Mouse (Mus musculus): Measurements from ENCODE around the gene Myh6. TPM values are rescaled to one million over a fixed set of nuclear protein-coding genes. Genes with fewer than 3 reads are reported as not detected.
"Not testable (repeated sequence)": the region's sequence is repeated elsewhere in the genome, so short reads cannot be mapped to it uniquely, and the experiment has no call there.

Myh6 gene
- polyA plus RNA-seq, 1 experiment = not detected

- TF ChIP-seq CTCF (IDR thresholded peaks at IDR 0.05; ENCODE audit: insufficient read depth, low read depth, low read length) (no peak), POLR2A (IDR thresholded peaks at IDR 0.05; ENCODE audit: insufficient read depth, low read depth, low read length) (no peak)
Measured at GRCm38 (mm10) chr14:54997297-54997696, 30.6 kb upstream of the Myh6 start.

DNA sequence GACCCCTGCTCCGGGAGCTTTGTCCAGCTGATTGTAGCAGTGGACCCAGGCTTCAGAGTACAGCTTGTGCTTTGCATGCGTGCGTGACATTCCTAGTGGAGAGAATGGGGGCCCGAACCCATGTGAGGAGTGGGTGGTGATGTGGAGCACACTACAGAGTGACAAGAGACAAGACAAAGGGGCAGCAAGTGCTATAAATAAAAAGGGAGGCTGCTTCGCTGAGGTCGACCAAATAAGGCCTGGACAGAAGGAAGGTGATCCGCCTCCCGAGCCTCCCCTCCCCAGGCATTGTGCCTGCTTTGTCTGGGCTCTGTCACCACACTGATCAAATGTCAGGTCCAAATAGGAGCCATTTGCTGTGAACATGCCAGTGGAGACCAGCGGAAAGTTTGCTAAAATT lies 30.1 kb upstream of the Myh6 start:
- Histone ChIP-seq H3K4me1 (ENCODE audit: control insufficient read depth, insufficient read depth, low read length) (peaks cover 35% of the 10 kb centered on the region), H3K27ac (ENCODE audit: insufficient read depth, low read depth, low read length) (no peak overlapping the region), H3K4me3 (ENCODE audit: insufficient read depth, low read depth, low read length) (no peak overlapping the region)
- no peak for TF ChIP-seq POLR2A (IDR thresholded peaks at IDR 0.05; ENCODE audit: insufficient read depth, low read depth, low read length)
- TF ChIP-seq CTCF (IDR thresholded peaks at IDR 0.05; ENCODE audit: insufficient read depth, low read depth, low read length) = no peak
- WGBS = 72% methylated on average over 9 of the region's 9 CpGs

More at GRCm38 (mm10) chr14:54997297-54997696, 30.6 kb upstream of the Myh6 start:
- H3K4me3 ChIP-seq (ENCODE audit: insufficient read depth, low read depth, low read length) = no peak overlapping the region
- H3K27ac ChIP-seq (ENCODE audit: insufficient read depth, low read depth, low read length) = no peak overlapping the region
- peaks cover 35% of the 10 kb centered on the region for H3K4me1 ChIP-seq (ENCODE audit: control insufficient read depth, insufficient read depth, low read length)
- WGBS = 62% methylated on average over 4 of the region's 4 CpGs

GRCm38 (mm10) chr14:54995457-54996138 lies 28.9 kb upstream of the Myh6 start:
- WGBS = 20% methylated on average over 14 of the region's 14 CpGs
- TF ChIP-seq CTCF (IDR thresholded peaks at IDR 0.05; ENCODE audit: insufficient read depth, low read depth, low read length) = no peak
- no peak for TF ChIP-seq POLR2A (IDR thresholded peaks at IDR 0.05; ENCODE audit: insufficient read depth, low read depth, low read length)
- Histone ChIP-seq H3K27ac (ENCODE audit: insufficient read depth, low read depth, low read length) (peak overlapping the region; percentile 91), H3K4me3 (ENCODE audit: insufficient read depth, low read depth, low read length) (no peak overlapping the region), H3K4me1 (ENCODE audit: control insufficient read depth, insufficient read depth, low read length) (peaks cover 39% of the 10 kb centered on the region)

- Histone ChIP-seq H3K4me3 (ENCODE audit: insufficient read depth, low read depth, low read length) (no peak overlapping the region), H3K4me1 (ENCODE audit: control insufficient read depth, insufficient read depth, low read length) (peaks cover 43% of the 10 kb centered on the region), H3K27ac (ENCODE audit: insufficient read depth, low read depth, low read length) (0 out of 2 replicates have a peak overlapping the region, but pooled peaks have one; percentile 9)
- TF ChIP-seq CTCF (IDR thresholded peaks at IDR 0.05; ENCODE audit: insufficient read depth, low read depth, low read length) (no peak), POLR2A (IDR thresholded peaks at IDR 0.05; ENCODE audit: insufficient read depth, low read depth, low read length) (no peak)
Measured at GRCm38 (mm10) chr14:54994869-54995186, 28.1 kb upstream of the Myh6 start.

DNA sequence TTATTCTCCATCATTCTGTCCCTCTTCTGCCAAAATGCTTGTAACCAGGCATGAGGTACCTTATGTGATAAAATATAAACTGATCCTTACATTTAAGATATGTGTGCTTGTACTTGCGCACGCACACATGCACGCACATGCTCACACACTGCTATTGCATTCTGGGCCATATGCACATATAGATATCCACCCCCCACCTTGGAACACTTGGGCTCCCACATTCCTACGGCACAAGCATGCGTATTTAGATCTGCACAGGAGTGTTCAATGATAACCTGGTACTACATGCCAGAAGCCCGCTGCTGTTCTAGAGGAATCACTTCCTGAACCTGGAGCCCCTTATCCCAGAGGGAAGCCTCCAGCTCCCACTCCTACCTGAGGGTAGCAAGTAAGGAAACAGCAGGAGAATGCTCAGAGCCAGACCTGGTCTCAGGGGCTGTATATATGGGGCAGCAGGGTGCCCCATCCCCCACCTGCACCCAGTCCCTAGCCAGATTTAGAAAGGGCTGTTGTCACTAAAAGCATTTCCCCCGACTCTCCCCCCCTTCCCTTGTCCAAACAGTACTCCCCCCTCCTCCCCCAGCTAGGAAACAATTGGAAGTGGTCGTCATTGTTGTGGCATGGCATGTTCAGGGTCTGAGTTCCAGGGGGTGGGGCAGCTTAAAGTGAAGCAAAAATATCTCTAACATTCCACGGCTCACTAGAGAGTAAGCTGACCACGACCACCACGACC lies 27.6 kb upstream of the Myh6 start, which contains the start of gene Myh7:
Myh7 (minus strand) TSS at position 491 of the 733 bp plus-strand sequence.
- Histone ChIP-seq H3K4me3 (ENCODE audit: insufficient read depth, low read depth, low read length) (no peak within 1 kb of the TSS), H3K4me1 (ENCODE audit: control insufficient read depth, insufficient read depth, low read length) (peaks cover 45% of the 10 kb centered on the region), H3K27ac (ENCODE audit: insufficient read depth, low read depth, low read length) (peak within 1 kb of the TSS; percentile 91)
- 58% methylated on average over 11 of the region's 11 CpGs for WGBS
- TF ChIP-seq CTCF (IDR thresholded peaks at IDR 0.05; ENCODE audit: insufficient read depth, low read depth, low read length) (no peak), POLR2A (IDR thresholded peaks at IDR 0.05; ENCODE audit: insufficient read depth, low read depth, low read length) (no peak)

- Histone ChIP-seq H3K27ac (ENCODE audit: insufficient read depth, low read depth, low read length) (no peak overlapping the region), H3K4me3 (ENCODE audit: insufficient read depth, low read depth, low read length) (no peak overlapping the region), H3K4me1 (ENCODE audit: control insufficient read depth, insufficient read depth, low read length) (peaks cover 45% of the 10 kb centered on the region)
- no peak for TF ChIP-seq POLR2A (IDR thresholded peaks at IDR 0.05; ENCODE audit: insufficient read depth, low read depth, low read length)
- TF ChIP-seq CTCF (IDR thresholded peaks at IDR 0.05; ENCODE audit: insufficient read depth, low read depth, low read length) = no peak
- WGBS = 54% methylated on average over 10 of the region's 10 CpGs
Measured at GRCm38 (mm10) chr14:54993636-54994035, 26.9 kb upstream of the Myh6 start.

DNA sequence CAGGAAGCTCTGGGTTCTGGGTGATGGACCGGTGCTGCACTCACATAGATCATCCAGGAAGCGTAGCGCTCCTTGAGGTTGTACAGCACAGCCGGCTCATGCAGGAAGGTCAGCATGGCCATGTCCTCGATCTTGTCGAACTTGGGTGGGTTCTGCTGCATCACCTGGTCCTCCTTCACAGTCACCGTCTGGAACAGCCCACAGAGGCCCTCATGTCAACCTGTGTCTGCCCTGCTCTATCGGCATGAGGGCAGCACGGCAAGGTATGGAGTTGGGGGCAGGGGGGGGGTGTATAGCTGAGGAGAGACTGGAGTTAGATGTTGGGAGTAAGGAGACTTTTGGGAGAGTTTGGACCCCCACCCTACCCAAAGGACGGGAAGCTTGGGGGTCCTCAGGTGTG lies 25.5 kb upstream of the Myh6 start:
- WGBS = 95% methylated on average over 10 of the region's 10 CpGs
- no peak for TF ChIP-seq POLR2A (IDR thresholded peaks at IDR 0.05; ENCODE audit: insufficient read depth, low read depth, low read length)
- no peak for TF ChIP-seq CTCF (IDR thresholded peaks at IDR 0.05; ENCODE audit: insufficient read depth, low read depth, low read length)
- Histone ChIP-seq H3K27ac (ENCODE audit: insufficient read depth, low read depth, low read length) (no peak overlapping the region), H3K4me3 (ENCODE audit: insufficient read depth, low read depth, low read length) (no peak overlapping the region), H3K4me1 (ENCODE audit: control insufficient read depth, insufficient read depth, low read length) (peaks cover 44% of the 10 kb centered on the region)

DNA sequence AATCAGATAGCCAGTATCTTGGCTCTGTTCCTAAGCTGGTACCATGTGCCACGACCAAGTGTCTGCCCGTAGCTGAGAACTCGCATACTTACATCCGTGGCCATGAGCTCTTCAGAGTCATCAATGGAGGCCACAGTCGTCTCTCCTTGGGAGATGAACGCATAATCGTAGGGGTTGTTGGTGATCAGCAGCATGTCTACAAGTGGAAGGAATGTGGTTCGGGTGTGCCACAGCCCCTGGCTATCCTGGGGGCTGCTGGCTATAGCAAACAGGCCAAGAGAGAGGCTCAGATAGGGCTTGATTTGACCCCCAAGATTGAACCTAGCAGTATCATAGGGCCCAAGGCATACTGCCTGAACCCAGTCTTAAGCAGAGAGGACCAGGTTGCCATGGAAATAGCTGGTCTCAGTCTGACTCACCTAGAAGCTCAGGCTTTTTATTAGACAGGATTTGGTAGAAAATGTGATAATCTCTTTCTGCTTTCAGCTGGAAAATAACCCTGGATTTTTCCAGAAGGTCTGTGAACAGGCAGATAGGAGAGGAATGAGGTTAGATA lies 23.2 kb upstream of the Myh6 start:
- peaks cover 24% of the 10 kb centered on the region for H3K4me1 ChIP-seq (ENCODE audit: control insufficient read depth, insufficient read depth, low read length)
- 58% methylated on average over 8 of the region's 8 CpGs for WGBS
- no peak overlapping the region for H3K4me3 ChIP-seq (ENCODE audit: insufficient read depth, low read depth, low read length)
- no peak for TF ChIP-seq POLR2A (IDR thresholded peaks at IDR 0.05; ENCODE audit: insufficient read depth, low read depth, low read length)
- TF ChIP-seq CTCF (IDR thresholded peaks at IDR 0.05; ENCODE audit: insufficient read depth, low read depth, low read length) = no peak
- H3K27ac ChIP-seq (ENCODE audit: insufficient read depth, low read depth, low read length) = peak overlapping the region; percentile 91

GRCm38 (mm10) chr14:54988882-54989281 lies 22.2 kb upstream of the Myh6 start:
- no peak for TF ChIP-seq POLR2A (IDR thresholded peaks at IDR 0.05; ENCODE audit: insufficient read depth, low read depth, low read length)
- no peak for TF ChIP-seq CTCF (IDR thresholded peaks at IDR 0.05; ENCODE audit: insufficient read depth, low read depth, low read length)
- H3K4me1 ChIP-seq (ENCODE audit: control insufficient read depth, insufficient read depth, low read length) = peaks cover 17% of the 10 kb centered on the region
- no peak overlapping the region for H3K27ac ChIP-seq (ENCODE audit: insufficient read depth, low read depth, low read length)
- no peak overlapping the region for H3K4me3 ChIP-seq (ENCODE audit: insufficient read depth, low read depth, low read length)
- 93% methylated on average over 13 of the region's 13 CpGs for WGBS

GRCm38 (mm10) chr14:54988350-54988874 lies 21.7 kb upstream of the Myh6 start:
- H3K27ac ChIP-seq (ENCODE audit: insufficient read depth, low read depth, low read length); H3K4me3 ChIP-seq (ENCODE audit: insufficient read depth, low read depth, low read length): not testable (repeated sequence)
- H3K4me1 ChIP-seq (ENCODE audit: control insufficient read depth, insufficient read depth, low read length) = peaks cover 13% of the 10 kb centered on the region
- 96% methylated on average over 9 of the region's 9 CpGs for WGBS
